Mouse (Mus musculus): ENCODE data around the gene Cib4. TPM values are rescaled to one million over a fixed set of nuclear protein-coding genes. Genes with fewer than 3 reads are reported as not detected.

Cib4 gene
- polyA plus RNA-seq, 1 experiment, result not detected

DNA sequence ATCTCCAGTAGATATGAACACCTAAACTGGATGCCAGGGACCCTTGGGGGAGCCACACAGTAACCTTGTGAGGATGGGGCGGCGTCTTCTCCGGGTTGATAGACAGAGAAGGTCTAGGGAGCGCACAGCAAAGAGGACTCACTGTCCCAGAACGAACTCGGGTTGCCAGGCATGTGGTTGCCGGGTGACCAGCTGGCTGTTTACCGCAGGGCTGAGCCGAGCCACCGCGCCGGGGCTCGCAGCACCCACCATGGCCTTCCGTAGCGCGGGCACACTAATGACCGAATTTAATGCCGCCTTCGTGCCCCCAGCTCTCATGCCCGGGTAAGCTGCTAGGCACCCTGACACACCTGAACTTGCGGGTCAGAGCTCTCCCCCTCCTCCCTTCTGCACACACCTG, 79.8 kb downstream of the Cib4 start, which contains the start of gene 1700001C02Rik:
1700001C02Rik (plus strand) TSS at position 187 of the 400 bp plus-strand sequence.
- WGBS, result 13% methylated on average over 21 of the region's 21 CpGs
- no peak for DNase-seq (ENCODE audit: low read depth, low spot score)

DNA sequence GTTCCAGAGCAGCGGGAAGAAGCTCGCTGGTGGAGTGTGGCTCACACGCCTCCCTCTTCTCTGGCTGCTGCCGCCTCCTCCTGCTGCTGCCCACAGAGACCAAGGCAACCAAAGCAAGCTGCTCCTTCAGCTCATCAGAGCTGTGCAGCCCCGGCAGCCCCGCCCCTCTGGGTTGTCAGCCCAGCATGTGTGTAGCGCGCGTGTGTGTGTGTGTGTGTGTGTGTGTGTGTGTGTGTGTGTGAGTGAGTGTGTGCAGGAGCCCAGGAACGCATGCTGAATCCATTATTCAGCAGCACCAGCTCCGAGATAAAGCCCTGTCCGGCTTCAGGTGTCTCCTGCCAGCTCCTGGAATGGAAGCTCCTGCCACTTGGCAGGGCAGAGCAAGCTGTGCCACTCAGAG, 83.8 kb downstream of the Cib4 start, which contains the start of gene Otof:
Otof (minus strand) TSS at position 112 of the 400 bp plus-strand sequence.
- no peak for DNase-seq (ENCODE audit: low read depth, low spot score)
- 14% methylated on average over 12 of the region's 12 CpGs for WGBS

DNA sequence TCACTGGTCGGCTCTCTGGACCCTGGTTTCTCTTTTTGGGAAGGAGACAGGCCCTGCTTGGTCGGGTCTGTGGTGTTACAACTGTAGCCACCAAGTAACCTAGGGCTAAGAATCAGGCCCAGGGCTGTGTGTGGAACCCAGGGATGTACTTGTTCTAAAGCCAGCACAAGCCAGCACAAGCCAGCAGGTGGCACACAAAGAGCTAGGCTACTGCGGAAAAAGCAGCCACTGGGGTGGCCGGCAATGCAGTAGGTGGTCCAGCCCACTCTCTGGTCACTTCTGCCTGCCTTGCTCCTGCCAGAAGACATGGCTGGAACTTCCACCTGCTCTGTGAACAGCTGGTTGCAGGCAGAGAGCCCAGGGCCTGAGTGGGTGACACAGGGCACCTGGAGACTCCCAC, 85.5 kb downstream of the Cib4 start:
- no peak for DNase-seq (ENCODE audit: low read depth, low spot score)
- 36% methylated on average over 4 of the region's 4 CpGs for WGBS

- DNase-seq (ENCODE audit: low read depth, low spot score), result no peak
- 36% methylated on average over 6 of the region's 6 CpGs for WGBS
Observed at GRCm38 (mm10) chr5:30456056-30456455, 89.6 kb downstream of the Cib4 start.

DNA sequence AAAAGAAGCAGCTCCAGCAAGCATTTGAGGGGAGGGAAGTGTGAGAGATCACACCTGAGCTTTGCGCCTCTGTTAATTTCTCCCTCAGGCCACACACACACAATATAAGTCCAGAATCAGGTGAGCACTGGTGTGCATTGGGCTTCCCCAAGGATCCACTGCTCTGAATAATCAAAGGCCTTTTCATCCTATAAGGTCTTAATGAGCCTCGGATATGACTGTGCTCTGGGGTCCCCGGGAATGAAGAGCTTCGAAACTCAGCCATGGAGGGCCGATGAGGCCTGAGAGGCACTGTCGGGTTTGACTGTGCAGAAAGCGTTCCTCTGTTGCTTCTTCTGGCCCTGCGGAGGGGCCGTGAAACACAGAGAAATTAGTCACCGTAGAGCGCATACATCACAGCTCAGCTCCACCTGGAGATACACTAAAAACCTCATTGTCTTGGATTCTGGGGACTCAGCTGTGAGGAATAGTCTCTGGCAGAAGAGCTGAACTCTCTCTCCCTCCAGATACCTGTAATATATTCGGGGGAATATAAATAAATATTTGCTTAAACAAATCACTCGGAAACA, 101.2 kb downstream of the Cib4 start:
- WGBS, result 74% methylated on average over 13 of the region's 13 CpGs
- DNase-seq (ENCODE audit: low read depth, low spot score), result no peak

- WGBS, result 62% methylated on average over 5 of the region's 5 CpGs
Observed at GRCm38 (mm10) chr5:30442196-30442595, 103.4 kb downstream of the Cib4 start.

GRCm38 (mm10) chr5:30440308-30440906, 105.2 kb downstream of the Cib4 start:
- 76% methylated on average over 8 of the region's 8 CpGs for WGBS

More at GRCm38 (mm10) chr5:30442196-30442595, 103.4 kb downstream of the Cib4 start:
- DNase-seq (ENCODE audit: low read depth, low spot score), result no peak

DNA sequence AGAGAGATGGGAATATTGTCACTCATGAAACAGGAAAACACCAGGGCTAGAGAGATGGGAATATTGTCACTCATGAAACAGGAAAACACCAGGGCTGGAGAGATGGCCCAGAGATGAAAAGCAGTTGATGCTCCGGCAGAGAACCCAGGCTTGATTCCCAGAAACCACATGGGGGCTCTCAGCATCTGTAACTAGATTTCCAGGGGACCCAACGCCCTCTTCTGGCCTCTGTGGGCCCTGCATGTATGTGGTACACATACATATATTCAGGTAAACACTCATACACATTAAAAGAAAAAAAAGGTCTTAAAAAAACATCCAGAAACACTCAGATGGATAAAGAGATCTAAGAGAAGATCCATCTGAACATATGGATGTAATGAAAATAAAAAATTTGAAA, 106.7 kb downstream of the Cib4 start:
- 44% methylated on average over 2 of the region's 2 CpGs for WGBS
- DNase-seq (ENCODE audit: low read depth, low spot score), result no peak

More at GRCm38 (mm10) chr5:30440308-30440906, 105.2 kb downstream of the Cib4 start:
- no peak for DNase-seq (ENCODE audit: low read depth, low spot score)

Other genes starting within 250 kb of the Cib4 start
- 0.04 and 0.14 TPM in 2 replicates for gene Otof, start 83.9 kb downstream of the Cib4 start, polyA plus RNA-seq (2012; rRNA removed)
- not detected in 2 replicates for gene 1700001C02Rik, start 79.8 kb downstream of the Cib4 start, polyA plus RNA-seq (2012; rRNA removed)
- 11.4 and 12.4 TPM in 2 replicates for gene Kcnk3, start 42.3 kb upstream of the Cib4 start, polyA plus RNA-seq (2012; rRNA removed)
- gene Slc35f6, start 102.1 kb upstream of the Cib4 start, polyA plus RNA-seq (2012; rRNA removed), result 49.1 and 76.1 TPM in 2 replicates
- gene Cenpa, start 120.9 kb upstream of the Cib4 start, polyA plus RNA-seq (2012; rRNA removed), result 53.2 and 53.8 TPM in 2 replicates
- gene Dpysl5, start 165.7 kb upstream of the Cib4 start, polyA plus RNA-seq (2012; rRNA removed), result 0.70 and 0.92 TPM in 2 replicates

Data from large intestine, adult 2 months (tissue).